Mouse (Mus musculus): ENCODE results near the gene Sytl1.

DNA sequence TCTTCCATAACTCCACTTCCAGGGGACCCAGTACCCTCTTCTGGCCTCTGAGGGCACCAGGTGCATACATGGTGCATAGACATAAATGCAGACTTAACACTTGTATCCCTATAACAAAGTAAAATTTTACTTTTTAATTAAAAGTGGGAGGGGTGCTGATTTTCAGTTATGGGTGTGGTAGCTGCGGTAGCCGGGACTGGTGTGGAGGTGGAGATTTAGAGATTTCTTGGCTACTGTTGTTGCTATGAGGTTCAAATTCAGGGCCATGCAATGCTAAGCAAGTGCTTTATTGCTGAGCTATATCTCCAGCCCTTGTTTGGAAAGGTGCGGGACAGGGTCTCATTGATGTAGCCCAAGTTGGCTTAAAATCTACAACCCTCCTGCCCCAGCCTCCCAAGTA is 44.2 kb downstream of the Sytl1 start:
- no peak for TF ChIP-seq CTCF (IDR thresholded peaks at IDR 0.05; ENCODE audit: borderline replicate concordance, insufficient read depth, low read length)
- no peak for TF ChIP-seq POLR2A (IDR thresholded peaks at IDR 0.05; ENCODE audit: low read depth, low read length)
